Mouse (Mus musculus) thymus, postnatal 0 days (tissue): Measurements from ENCODE around the gene Rpl36. TPM values are rescaled to one million over a fixed set of nuclear protein-coding genes. Genes with fewer than 3 reads are reported as not detected.

Source experiments
- DNase-seq: peaks from one replicate; pipeline ENCODE4 v3.0.0-alpha.2; 2015; ENCODE audit warnings: low spot score
- polyA plus RNA-seq: library from polyadenylated mRNA; unstranded; fragments of >200 nt; fragmentation: Nextera tagmentation; extraction: Ambion mirVana; gene quantifications from 2 replicates; pipeline ENCODE4 v1.2.1, GENCODE M21; 2015

Rpl36 gene
- polyA plus RNA-seq, result 2,991 and 3,020 TPM in 2 replicates

DNA sequence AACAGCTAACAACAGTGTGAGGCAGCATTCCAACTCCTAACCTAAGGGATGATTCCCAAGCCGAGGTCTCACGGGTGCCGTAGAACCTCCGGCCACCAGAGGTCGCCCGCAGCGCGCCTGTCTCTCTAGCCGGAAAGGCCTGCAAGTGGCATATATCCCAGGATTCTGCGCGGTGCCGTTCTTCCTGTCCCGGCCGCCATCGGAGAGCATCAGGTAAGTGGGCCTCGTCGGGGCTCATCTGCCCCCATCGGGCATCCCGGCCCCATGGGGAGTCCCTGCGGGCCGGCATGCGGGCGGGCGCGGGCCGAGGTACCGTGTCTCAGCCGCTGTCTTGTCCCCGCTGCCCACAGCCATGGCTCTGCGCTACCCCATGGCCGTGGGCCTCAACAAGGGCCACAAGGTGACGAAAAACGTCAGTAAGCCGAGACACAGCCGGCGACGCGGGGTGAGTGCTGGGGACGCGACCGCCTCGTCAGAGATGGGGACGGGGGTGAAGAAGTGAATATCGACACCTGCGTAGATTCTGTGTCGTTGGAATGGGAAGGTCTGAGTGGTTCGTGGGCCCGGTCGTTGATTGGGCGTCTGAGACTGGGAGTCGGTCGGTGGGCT, at the start of gene Rpl36:
Gene Rpl36 (plus strand): TSS at position 181 of the 609 bp plus-strand sequence.
- peak; percentile 90 for DNase-seq

DNA sequence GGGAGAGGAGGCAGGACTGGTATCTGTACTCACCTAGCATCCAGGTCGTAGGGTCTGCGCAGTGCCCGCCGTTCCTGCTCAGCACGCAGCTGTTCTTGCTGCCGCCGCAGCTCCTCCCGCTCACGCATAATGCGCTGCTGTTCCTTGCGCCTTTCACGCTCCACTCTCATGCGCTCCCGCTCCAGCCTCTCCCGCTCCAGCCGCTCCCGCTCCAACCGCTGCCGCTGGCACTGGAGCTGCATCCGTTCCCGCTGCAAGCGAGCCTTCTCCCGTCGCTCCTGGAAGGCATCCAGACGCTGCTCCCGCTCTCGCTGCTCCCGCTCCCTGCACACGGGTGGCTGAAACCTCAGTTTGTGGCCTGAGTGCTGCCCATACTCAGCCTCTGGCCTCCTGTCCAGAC, 46.9 kb upstream of the Rpl36 start:
- DNase-seq, result no peak

DNA sequence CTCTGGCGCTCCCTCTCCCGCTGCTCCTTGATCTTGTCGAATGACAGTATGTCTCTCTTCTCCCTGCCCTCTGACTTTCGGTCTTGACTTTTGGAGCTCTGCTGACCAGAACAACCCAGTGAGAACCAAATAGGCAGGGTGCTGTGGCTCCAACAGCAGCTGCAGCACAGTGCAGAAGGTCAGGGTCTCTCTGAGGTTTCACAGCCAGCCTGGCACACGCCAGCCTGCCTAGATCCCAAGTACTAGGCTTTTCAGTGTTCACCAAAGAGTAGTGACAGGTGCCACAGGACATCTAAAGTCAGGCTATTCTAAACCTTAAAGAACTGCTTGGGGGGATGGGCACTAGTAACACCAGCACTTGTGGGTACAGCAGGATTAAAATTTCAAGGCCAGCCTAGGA, 46.3 kb upstream of the Rpl36 start:
- no peak for DNase-seq

- no peak for DNase-seq
These were observed 45.8 kb upstream of the Rpl36 start for GRCm38 (mm10) chr17:56567370-56567769.

- DNase-seq, result no peak
These were observed 42.9 kb upstream of the Rpl36 start for GRCm38 (mm10) chr17:56570287-56570686.

DNA sequence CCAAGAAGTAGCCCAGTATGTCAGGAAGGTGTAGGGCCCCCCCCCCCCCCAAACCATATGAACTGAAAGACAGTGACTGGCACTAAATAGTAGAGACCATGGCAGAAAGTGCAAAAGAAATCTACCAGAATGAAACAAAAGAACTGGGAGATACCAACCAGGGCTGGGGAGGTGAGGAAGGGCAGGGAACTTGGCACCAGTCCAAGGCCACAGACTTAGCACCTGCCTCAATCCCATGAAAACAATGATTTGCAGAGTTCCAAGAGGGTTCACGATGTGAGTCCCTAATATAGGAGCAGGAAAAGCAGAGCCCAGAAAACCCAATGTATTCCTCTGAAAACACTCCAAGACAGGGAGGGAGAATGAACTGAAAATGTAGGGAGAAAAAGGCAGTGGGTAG, 41.1 kb upstream of the Rpl36 start:
- DNase-seq, result no peak

DNA sequence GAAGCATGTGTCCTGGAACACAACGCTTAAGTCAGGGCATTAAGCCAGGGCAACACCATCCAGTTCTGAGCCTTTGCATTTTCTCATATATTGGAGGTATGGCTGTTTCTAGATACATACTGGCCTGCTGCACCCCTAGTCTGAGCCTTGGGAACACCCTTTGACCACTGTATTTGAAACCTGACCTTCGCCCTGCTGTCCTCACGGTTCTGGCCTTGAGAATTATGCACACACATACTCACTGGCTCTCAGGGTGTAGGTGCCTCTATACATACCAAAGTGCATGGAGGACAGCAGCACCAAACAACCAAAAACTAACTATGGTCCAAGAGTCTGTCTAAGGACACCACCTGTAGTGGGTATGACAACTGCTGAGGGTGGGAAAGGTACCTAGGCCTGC, 40.3 kb upstream of the Rpl36 start:
- DNase-seq, result no peak

DNA sequence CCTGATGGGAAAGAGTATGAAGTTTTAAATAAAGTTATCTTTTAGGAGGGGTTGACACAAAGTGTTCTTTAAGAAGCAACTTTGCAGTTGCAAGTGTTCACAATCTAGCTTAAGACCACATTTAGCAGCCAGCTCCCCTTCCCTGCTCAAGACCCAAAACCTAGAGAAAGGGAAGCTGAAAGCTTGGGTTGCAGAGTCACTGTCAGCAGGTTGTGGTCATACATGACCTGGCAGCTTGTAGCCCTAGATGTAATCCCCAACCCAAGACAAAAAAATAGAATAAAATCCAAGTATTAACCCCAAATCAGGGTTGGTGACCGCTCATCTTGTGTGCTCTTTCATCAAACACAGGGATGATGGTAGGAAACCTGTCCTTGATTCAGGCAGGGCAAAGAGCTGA, 30.1 kb upstream of the Rpl36 start:
- no peak for DNase-seq

DNA sequence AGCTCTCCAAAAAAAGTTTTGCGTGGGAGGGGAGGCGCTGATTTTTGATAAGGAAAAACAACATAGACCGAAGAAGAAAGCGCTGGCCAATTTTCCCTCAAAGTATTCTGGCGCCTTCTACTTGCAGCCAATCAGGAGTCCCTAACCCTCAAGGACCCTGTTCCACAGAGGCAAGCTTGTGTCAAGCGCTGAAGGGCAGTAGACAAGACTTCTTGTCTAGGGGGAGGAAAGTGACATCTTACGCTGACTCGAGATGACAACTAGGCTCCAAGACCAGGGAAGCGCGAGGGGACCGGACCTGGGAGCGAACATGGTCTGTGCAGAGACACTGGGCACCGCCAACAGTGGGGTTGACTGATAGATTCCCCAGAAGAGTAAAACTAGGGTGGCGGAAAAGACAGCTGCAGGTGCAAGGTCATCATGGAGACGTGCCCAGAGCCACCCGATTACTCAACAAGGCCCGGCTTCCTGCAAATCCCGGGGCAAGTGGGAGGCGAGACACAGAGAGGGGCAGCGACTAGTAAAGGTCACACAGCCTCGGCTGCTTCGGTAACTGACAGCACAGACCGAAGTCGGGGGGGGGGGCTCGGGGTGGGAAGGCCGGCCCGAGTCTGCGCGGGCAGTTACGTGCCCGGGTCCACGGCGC, 29.5 kb upstream of the Rpl36 start:
- no peak for DNase-seq

- peak; percentile 99 for DNase-seq
These were observed 28.7 kb upstream of the Rpl36 start, which contains the start of the genes Safb2 and Safb for GRCm38 (mm10) chr17:56584257-56585130. TSS of gene Safb2 (minus strand) at chr17:56584585. TSS of gene Safb (plus strand) at chr17:56584825.

GRCm38 (mm10) chr17:56585171-56585821, 27.9 kb upstream of the Rpl36 start:
- DNase-seq, result no peak

DNA sequence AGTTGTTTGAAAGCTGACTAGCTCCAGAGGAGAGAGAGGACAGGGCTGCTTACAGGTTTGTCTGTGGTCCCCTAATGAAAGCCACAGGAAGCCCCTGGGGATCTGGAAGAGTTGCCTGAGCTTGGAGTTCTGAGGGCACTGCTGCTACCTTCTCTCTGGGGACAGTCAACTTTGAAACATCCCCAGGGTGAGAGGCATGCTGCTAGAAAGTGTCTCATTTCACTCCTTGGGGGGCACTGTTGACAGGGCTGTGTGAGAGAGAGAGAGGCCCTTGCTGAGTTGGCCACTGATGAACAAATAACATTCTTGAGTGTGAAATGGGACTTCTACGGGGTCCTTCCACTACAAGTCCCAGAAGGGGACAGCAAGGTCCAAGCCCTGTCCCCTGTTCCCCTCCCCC, 25.4 kb upstream of the Rpl36 start:
- DNase-seq, result no peak

- no peak for DNase-seq
These were observed 24.3 kb upstream of the Rpl36 start for GRCm38 (mm10) chr17:56588921-56589320.

DNA sequence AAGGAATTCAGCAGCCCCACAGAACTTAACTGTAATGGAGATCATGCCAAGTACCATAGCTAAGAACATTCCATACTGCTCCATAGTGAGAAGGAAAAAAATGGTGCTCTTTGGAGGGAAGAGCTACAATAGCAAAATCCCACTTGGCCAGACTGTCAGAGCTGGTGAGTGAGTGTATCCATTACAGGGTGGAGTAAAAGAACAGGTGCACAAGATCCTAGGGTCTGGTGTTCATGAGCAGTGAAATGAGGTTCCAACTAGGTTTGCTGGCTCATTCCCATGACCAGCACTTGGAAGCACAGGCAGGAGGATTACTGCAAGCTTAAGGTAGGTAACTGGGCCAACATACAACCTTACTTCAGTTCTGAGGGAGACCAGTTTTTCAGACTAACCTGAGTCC, 20.7 kb upstream of the Rpl36 start:
- no peak for DNase-seq

GRCm38 (mm10) chr17:56593527-56594271, 19.5 kb upstream of the Rpl36 start:
- DNase-seq, result no peak

DNA sequence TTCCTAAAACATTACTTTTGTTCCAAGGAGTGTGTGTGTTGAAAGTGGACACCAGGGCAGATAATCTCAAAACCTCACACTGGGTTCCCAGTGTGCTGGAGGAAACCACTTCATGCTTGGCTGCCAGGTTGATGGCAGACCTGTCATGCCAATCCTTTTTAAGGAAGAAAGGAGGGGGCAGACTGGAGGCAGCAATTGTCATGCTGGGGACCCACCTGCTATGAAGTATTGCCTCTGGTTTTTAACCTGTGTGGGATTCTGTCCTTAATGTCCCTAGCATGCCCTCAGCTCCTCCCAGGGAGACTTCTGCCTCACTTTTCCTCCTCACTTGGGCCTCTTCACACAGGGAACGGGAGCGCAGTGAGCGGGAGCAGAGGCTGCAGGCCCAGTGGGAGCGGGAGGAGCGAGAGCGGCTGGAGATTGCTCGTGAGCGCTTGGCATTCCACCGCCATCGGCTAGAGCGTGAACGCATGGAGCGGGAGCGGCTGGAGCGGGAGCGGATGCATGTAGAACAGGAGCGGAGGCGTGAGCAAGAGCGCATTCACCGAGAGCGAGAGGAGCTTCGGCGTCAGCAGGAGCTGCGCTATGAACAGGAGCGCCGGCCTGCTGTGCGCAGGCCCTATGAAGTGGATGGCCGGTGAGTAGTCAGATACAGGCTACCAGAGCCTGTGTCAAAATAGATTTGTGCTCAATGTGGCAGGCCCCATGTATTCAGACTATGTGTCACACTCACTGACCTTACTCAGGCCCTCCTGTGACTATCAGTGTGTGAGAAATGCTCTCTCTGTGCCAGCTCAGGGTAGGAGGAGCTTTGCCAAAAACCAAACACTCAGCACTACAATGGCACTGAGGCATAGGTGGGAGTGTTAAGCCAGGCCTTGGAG, 9.8 kb upstream of the Rpl36 start:
- DNase-seq, result no peak

- no peak for DNase-seq
These were observed 9.2 kb upstream of the Rpl36 start for GRCm38 (mm10) chr17:56604070-56604380.

DNA sequence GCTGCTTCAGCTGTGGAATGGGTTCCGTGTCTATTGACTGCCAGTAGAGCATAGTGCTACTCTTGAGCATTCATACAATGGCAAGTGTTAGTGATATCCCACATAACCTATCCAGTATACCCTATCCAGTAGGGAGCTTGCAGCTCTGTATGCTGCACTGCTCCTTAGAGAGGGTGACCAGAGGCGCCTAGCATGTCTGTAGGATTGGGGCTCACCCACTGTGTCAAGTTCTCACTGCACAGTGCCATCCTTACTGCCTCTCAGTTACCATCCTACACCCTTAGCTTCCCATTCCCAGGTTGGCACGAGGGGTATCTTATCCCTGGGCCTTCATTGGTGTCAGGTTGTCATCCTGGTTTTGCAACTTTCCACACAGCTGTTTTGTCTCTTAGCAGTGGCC, 8.8 kb upstream of the Rpl36 start:
- DNase-seq, result no peak

DNA sequence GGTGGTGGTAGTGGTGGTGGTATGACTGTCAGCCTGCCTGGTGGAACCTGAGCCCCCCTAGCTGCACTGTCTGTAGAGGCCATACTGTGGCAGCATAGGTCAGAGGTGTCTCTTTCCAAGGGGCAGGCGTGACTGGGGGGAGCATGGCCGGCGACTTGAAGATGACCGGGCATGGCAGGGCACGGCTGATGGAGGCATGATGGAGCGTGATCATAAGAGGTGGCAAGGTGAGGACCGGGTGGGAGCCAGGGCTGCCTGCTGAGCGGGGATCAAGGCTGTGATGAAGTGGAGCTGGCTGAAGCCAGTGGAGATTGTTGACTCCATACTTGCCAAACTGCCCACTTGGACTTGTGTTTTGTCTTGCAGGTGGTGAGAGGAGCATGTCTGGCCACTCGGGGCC, 7.8 kb upstream of the Rpl36 start:
- no peak for DNase-seq

DNA sequence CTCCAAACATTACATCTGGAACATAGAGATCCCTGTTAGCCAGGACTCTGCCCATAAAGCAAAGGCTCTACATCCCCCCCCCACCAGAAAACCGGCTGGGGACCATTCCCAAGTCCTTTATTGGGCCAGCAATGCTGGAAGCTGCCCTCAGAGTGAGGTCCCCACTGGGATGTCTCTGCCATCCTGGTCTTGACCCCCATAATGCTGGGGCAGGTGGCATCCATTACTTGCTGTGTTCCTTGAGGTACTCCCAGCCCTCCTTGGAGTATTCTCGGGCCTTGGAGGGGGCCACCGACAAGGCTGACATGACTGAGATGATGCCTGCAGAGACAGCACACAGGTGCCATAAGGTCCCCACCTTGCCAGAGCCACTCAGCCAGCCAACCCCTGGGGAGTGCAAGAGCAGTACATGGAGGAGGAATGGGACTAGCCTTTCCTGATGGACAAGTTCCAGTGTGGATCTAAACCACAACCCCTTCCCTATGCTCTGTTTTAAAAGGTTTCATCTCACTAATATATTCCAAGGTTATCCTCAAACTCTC, 5.6 kb upstream of the Rpl36 start:
- no peak for DNase-seq
